Mouse (Mus musculus) left cerebral cortex, postnatal 36 days (tissue): ENCODE measurements around the gene Olfr1458. TPM values are rescaled to one million over a fixed set of nuclear protein-coding genes. Genes with fewer than 3 reads are reported as not detected.

Source experiments
- DNase-seq, 2 experiments: peaks; one replicate each; pipeline ENCODE4 v3.0.0; 2021 to 2022; ENCODE audit warnings: low spot score in 2 of 2, mixed read lengths in 1 of 2
- intact Hi-C: fragments of 180-260 bp; cut with DNase I; formaldehyde crosslinking; loops from one replicate; pipeline ENCODE4 v1.15.1; 2025
- total RNA-seq, 2 experiments: library from RNA; stranded (reverse); gene quantifications; 2 replicates each; pipeline ENCODE4 v1.2.3; 2021

Gene Olfr1458
- not detected for total RNA-seq

GRCm38 (mm10) chr19:13106675-13107074 is at the start of gene Olfr1458:
TSS of gene Olfr1458 (minus strand) at chr19:13106775.
- intact Hi-C loops = no loop called here
- no peak for DNase-seq

- intact Hi-C loops = no loop called here
- no peak for DNase-seq
Observed at GRCm38 (mm10) chr19:13149449-13149848, 42.9 kb upstream of the Olfr1458 start, which contains the start of gene Olfr1459. TSS of gene Olfr1459 (minus strand) at chr19:13149549.

GRCm38 (mm10) chr19:13097791-13098190 is 8.8 kb downstream of the Olfr1458 start, which contains the start of gene Olfr1457:
TSS of gene Olfr1457 (minus strand) at chr19:13097891.
- no peak for DNase-seq
- intact Hi-C loops = no loop called here

DNA sequence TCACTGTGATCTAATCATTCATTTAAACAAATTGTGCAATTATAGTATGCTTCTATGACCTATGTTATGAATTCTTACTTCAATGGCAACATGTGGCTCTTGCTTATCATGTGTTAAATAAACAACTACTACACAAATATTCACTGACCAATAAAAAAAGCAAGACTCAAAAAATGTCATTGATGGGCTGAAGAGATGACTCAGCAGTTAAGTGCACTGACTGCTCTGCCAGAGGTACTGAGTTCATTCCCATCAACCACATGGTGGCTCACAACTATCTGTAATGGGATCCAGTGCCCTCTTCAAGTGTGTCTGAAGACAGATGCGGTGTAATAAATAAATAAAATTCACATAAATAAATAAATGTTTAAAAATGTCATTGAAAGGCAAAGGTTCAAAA is 12.7 kb downstream of the Olfr1458 start:
- no peak for DNase-seq

GRCm38 (mm10) chr19:13060310-13060709 is 46.3 kb downstream of the Olfr1458 start, which contains the start of gene Olfr1454:
TSS of gene Olfr1454 (plus strand) at chr19:13060610.
- DNase-seq = no peak
- intact Hi-C loops = no loop called here

More for the DNA sequence above, 12.7 kb downstream of the Olfr1458 start:
- intact Hi-C loops = no loop called here

Other genes with a start within 250 kb of the Olfr1458 start
- gene Olfr1444, start 249.5 kb downstream of the Olfr1458 start, total RNA-seq = not detected
- not detected for gene Olfr1445, start 222.9 kb downstream of the Olfr1458 start, total RNA-seq
- gene Olfr1446, start 213.3 kb downstream of the Olfr1458 start, total RNA-seq = not detected
- not detected for gene Olfr1447, start 203.0 kb downstream of the Olfr1458 start, total RNA-seq
- not detected for gene Olfr1448, start 182.4 kb downstream of the Olfr1458 start, total RNA-seq
- gene Olfr1449, start 175.9 kb downstream of the Olfr1458 start, total RNA-seq = not detected
- gene Olfr1450, start 156.5 kb downstream of the Olfr1458 start, total RNA-seq = not detected
- gene Olfr1451, start 111.8 kb downstream of the Olfr1458 start, total RNA-seq = not detected
- not detected for gene Olfr1453, start 78.4 kb downstream of the Olfr1458 start, total RNA-seq
- gene Olfr1454, start 46.2 kb downstream of the Olfr1458 start, total RNA-seq = not detected
- gene Olfr1457, start 8.9 kb downstream of the Olfr1458 start, total RNA-seq = not detected
- under 1 TPM; 0.07 to 0.27 TPM for gene Olfr1459, start 42.8 kb upstream of the Olfr1458 start, total RNA-seq
- gene Olfr1461, start 56.2 kb upstream of the Olfr1458 start, total RNA-seq = not detected
- gene Olfr1462, start 79.0 kb upstream of the Olfr1458 start, total RNA-seq = not detected
- not detected for gene Olfr1463, start 124.6 kb upstream of the Olfr1458 start, total RNA-seq
- gene Olfr1465, start 208.8 kb upstream of the Olfr1458 start, total RNA-seq = not detected
- not detected for gene Olfr1466, start 232.1 kb upstream of the Olfr1458 start, total RNA-seq